Mouse (Mus musculus): ENCODE data around the gene Gstm1. TPM values are rescaled to one million over a fixed set of nuclear protein-coding genes. Genes with fewer than 3 reads are reported as not detected.
"Not testable (repeated sequence)": the region's sequence is repeated elsewhere in the genome, so short reads cannot be mapped to it uniquely, and the experiment has no call there.

Gene Gstm1
- polyA plus RNA-seq, 1 experiment from 2014 or later: 113 TPM

DNA sequence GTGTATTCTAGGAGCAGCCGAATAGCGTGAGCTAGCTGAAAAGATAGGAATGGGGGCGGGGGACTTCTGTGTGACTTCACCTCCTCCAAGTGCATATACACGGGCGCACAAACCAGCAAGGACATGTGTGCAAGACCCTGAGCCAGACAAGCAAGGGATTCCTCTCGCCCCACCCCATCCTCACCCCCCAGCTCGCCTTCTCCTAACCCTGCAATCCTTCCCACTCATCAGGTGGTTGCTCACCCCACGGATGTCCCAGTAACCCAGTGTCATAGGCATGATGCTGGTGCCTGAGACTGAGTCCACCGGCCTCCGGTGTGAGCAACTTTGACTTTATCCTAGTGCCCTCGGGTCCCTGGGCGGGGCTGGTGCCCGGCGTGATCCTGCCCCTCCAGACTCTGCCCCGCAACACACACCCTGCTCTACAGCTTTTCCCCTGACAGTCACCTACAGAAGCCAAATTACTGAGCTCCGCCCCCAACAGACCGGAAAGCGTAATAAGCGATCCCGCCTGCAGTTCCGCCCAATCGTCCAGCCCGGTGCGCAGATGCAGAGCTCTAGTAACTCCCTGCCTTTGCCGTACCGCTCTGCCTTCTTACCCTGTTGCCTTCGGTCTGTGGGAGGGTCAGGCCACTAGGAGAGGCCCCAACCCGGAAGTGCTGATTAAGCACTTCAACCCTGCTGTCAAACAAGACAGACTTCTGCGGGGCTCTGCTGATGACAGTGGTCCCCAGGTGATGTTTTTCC lies 26.8 kb upstream of the Gstm1 start, which contains the start of gene Gstm4:
Gstm4 (minus strand) TSS at position 501 of the 747 bp plus-strand sequence.
- WGBS: 5% methylated on average over 29 of the region's 29 CpGs
- peak within 1 kb of the TSS; percentile 77 for H3K27ac ChIP-seq (ENCODE audit: low read length)
- H3K4me3 ChIP-seq (ENCODE audit: low read length): peak within 1 kb of the TSS; percentile 66
- no peaks in the 10 kb centered on the region for H3K36me3 ChIP-seq (ENCODE audit: control insufficient read depth, insufficient read depth)
- no peaks in the 10 kb centered on the region for H3K9me3 ChIP-seq (replicated peaks; ENCODE audit: control insufficient read depth, low read length)
- ATAC-seq (replicated peaks; ENCODE audit: extremely low read depth, insufficient read depth, low FRiP score): peak; percentile 94
- H3K27me3 ChIP-seq (ENCODE audit: control insufficient read depth, insufficient read depth, low read length): no peaks in the 10 kb centered on the region
- peaks cover 9% of the 10 kb centered on the region for H3K4me1 ChIP-seq (ENCODE audit: control insufficient read depth, insufficient read depth, low read length)
- peak within 1 kb of the TSS; percentile 78 for H3K9ac ChIP-seq (ENCODE audit: low read length)
- peak within 1 kb of the TSS; percentile 83 for H3K4me2 ChIP-seq (ENCODE audit: low read depth, low read length)

GRCm38 (mm10) chr3:108033156-108033555 lies 15.4 kb upstream of the Gstm1 start:
- no peak overlapping the region for H3K4me2 ChIP-seq (ENCODE audit: low read depth, low read length)
- H3K36me3 ChIP-seq (ENCODE audit: control insufficient read depth, insufficient read depth): no peaks in the 10 kb centered on the region
- ATAC-seq (replicated peaks; ENCODE audit: extremely low read depth, insufficient read depth, low FRiP score): no peak
- H3K27me3 ChIP-seq (ENCODE audit: control insufficient read depth, insufficient read depth, low read length): no peaks in the 10 kb centered on the region
- 52% methylated on average over 5 of the region's 5 CpGs for WGBS
- no peaks in the 10 kb centered on the region for H3K4me1 ChIP-seq (ENCODE audit: control insufficient read depth, insufficient read depth, low read length)
- H3K4me3 ChIP-seq (ENCODE audit: low read length): no peak overlapping the region
- H3K9ac ChIP-seq (ENCODE audit: low read length): no peak overlapping the region
- H3K9me3 ChIP-seq (replicated peaks; ENCODE audit: control insufficient read depth, low read length): no peaks in the 10 kb centered on the region
- H3K27ac ChIP-seq (ENCODE audit: low read length): no peak overlapping the region

DNA sequence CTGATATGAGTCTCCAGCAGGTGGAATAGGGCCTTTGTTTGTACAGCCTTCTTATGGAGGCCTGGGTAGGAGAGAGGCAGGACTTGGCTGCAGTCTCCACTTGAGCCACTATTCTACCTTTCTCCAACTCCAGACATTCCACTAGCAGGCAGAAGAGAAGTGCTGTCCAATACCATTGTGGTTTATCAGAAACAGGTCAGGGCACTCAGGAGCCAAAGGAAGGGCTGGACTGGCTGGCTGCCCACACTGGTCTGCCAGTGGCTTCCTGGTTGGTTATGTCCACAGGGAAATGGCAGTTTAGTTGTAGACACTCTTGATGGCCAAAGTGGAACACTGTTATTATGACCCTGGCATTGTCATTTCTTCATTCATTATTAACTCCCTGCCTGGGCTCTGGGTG lies 14.3 kb upstream of the Gstm1 start:
- Histone ChIP-seq H3K4me1 (ENCODE audit: control insufficient read depth, insufficient read depth, low read length) (no peaks in the 10 kb centered on the region), H3K9ac (ENCODE audit: low read length) (no peak overlapping the region), H3K27me3 (ENCODE audit: control insufficient read depth, insufficient read depth, low read length) (no peaks in the 10 kb centered on the region), H3K27ac (ENCODE audit: low read length) (no peak overlapping the region), H3K9me3 (replicated peaks; ENCODE audit: control insufficient read depth, low read length) (no peaks in the 10 kb centered on the region), H3K4me3 (ENCODE audit: low read length) (no peak overlapping the region), H3K36me3 (ENCODE audit: control insufficient read depth, insufficient read depth) (no peaks in the 10 kb centered on the region), H3K4me2 (ENCODE audit: low read depth, low read length) (no peak overlapping the region)
- ATAC-seq (replicated peaks; ENCODE audit: extremely low read depth, insufficient read depth, low FRiP score): no peak

DNA sequence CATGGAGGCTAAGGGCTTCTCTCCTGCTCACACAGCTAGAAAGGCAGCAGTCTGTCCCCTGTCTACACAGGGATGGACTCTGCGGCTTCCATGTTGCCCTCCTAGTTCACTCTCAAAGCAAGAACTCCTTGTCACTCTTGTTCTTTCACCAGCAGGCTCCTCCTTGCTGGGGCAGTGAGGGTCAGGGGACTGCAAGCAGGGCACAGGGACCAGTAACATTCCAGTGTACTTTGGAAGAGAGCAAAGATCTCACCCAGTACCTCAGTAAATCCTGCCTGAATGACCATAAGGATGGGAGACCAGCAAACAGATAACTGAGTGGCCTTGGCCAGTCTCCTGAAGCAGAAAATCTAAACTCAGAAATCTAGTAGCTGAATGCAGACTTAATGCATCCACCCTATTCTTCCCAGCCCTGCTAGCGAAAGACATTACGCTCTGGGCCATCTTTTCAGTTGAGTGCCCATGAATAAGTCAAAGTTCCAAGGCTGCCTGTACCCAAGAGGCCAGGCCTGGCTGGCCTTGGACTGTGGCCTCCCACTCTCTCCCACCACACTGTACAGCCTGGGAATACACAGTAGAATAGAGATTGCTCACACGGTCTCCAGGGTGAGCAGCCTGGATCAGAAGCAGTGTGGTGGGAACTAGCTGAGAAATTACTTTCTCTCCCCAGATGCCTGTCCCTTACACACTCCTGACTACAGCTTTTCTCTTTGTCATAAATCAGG lies 11.0 kb upstream of the Gstm1 start:
- Histone ChIP-seq H3K9ac (ENCODE audit: low read length) (no peak overlapping the region), H3K27me3 (ENCODE audit: control insufficient read depth, insufficient read depth, low read length) (no peaks in the 10 kb centered on the region), H3K9me3 (replicated peaks; ENCODE audit: control insufficient read depth, low read length) (no peaks in the 10 kb centered on the region), H3K4me3 (ENCODE audit: low read length) (no peak overlapping the region), H3K4me1 (ENCODE audit: control insufficient read depth, insufficient read depth, low read length) (no peaks in the 10 kb centered on the region), H3K27ac (ENCODE audit: low read length) (no peak overlapping the region), H3K36me3 (ENCODE audit: control insufficient read depth, insufficient read depth) (no peaks in the 10 kb centered on the region), H3K4me2 (ENCODE audit: low read depth, low read length) (no peak overlapping the region)
- no peak for ATAC-seq (replicated peaks; ENCODE audit: extremely low read depth, insufficient read depth, low FRiP score)
- 81% methylated on average over 4 of the region's 4 CpGs for WGBS

DNA sequence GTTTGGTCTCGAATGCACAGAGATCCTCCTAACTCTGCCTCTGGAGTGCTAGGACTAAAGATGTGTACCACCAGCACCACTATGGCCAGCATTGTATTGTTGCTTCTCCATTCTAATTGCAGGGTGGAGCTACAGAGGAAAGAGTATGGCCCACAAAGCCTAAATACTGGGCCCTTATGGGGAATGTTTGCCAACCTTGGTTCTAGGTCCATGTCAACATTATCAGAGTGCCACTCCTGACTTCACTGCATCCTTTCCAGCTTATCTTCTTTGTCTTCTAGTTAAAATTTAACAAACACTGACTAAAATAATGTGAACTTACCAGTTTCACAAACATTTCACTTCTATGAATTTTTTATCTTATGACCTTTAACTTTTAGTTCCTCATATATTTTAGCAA lies 8.8 kb upstream of the Gstm1 start:
- WGBS: 78% methylated on average over 1 of the region's 1 CpGs
- H3K27ac ChIP-seq (ENCODE audit: low read length): no peak overlapping the region
- H3K27me3 ChIP-seq (ENCODE audit: control insufficient read depth, insufficient read depth, low read length): peaks cover 3% of the 10 kb centered on the region
- no peak overlapping the region for H3K4me3 ChIP-seq (ENCODE audit: low read length)
- H3K4me1 ChIP-seq (ENCODE audit: control insufficient read depth, insufficient read depth, low read length): no peaks in the 10 kb centered on the region
- H3K36me3 ChIP-seq (ENCODE audit: control insufficient read depth, insufficient read depth): no peaks in the 10 kb centered on the region
- no peak for ATAC-seq (replicated peaks; ENCODE audit: extremely low read depth, insufficient read depth, low FRiP score)
- no peak overlapping the region for H3K9ac ChIP-seq (ENCODE audit: low read length)
- H3K9me3 ChIP-seq (replicated peaks; ENCODE audit: control insufficient read depth, low read length): no peaks in the 10 kb centered on the region
- H3K4me2 ChIP-seq (ENCODE audit: low read depth, low read length): no peak overlapping the region

DNA sequence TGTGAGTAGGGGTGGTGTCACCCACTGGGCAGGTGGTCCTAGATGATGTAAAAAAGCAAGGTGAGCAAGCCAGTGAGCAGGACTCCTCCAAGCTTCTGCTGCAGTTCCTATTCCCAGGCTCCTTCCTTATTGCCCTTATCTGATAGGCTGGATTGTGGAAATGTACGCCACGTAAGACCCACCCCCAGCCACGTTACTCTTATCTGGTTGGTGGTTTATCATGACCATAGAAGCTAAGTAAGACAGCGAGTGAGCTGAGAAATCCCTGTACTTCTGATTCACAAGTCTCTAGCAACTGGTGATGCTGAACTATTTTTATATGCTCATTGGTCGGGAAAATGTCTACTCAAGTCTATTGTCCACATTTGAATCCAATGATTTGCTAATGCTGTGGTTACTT lies 8.3 kb upstream of the Gstm1 start:
- Histone ChIP-seq H3K9me3 (replicated peaks; ENCODE audit: control insufficient read depth, low read length) (no peaks in the 10 kb centered on the region), H3K4me2 (ENCODE audit: low read depth, low read length) (no peak overlapping the region), H3K4me1 (ENCODE audit: control insufficient read depth, insufficient read depth, low read length) (no peaks in the 10 kb centered on the region), H3K9ac (ENCODE audit: low read length) (no peak overlapping the region), H3K4me3 (ENCODE audit: low read length) (no peak overlapping the region), H3K27me3 (ENCODE audit: control insufficient read depth, insufficient read depth, low read length) (peaks cover 3% of the 10 kb centered on the region), H3K27ac (ENCODE audit: low read length) (no peak overlapping the region), H3K36me3 (ENCODE audit: control insufficient read depth, insufficient read depth) (no peaks in the 10 kb centered on the region)
- no peak for ATAC-seq (replicated peaks; ENCODE audit: extremely low read depth, insufficient read depth, low FRiP score)
- 46% methylated on average over 5 of the region's 5 CpGs for WGBS

- no peak for ATAC-seq (replicated peaks; ENCODE audit: extremely low read depth, insufficient read depth, low FRiP score)
- H3K4me2 ChIP-seq (ENCODE audit: low read depth, low read length): no peak overlapping the region
- WGBS: 65% methylated on average over 4 of the region's 4 CpGs
- H3K36me3 ChIP-seq (ENCODE audit: control insufficient read depth, insufficient read depth): no peaks in the 10 kb centered on the region
- peaks cover 3% of the 10 kb centered on the region for H3K27me3 ChIP-seq (ENCODE audit: control insufficient read depth, insufficient read depth, low read length)
- H3K27ac ChIP-seq (ENCODE audit: low read length): no peak overlapping the region
- H3K9ac ChIP-seq (ENCODE audit: low read length): no peak overlapping the region
- H3K9me3 ChIP-seq (replicated peaks; ENCODE audit: control insufficient read depth, low read length): no peaks in the 10 kb centered on the region
- no peak overlapping the region for H3K4me3 ChIP-seq (ENCODE audit: low read length)
- peaks cover 6% of the 10 kb centered on the region for H3K4me1 ChIP-seq (ENCODE audit: control insufficient read depth, insufficient read depth, low read length)
Observed at GRCm38 (mm10) chr3:108025318-108025717, 7.5 kb upstream of the Gstm1 start.

DNA sequence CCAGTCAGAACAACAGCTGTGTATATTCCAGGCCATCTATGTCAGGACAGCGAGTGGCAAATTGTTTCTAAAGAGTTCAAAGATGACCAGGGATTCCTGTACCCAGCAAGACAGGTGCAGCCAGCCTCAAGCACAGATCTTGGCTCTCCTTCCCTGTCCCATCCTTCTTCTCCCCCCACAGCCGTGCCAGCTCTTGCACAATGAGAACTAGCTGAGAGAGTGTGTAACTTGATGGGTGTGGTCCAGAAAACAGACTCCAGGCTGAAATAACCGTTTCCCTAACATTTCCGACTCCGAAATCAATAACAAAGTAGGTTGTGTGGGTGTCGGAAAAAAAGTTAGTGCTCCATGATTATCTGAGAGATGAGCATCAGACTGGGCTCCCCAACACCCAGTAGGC lies 4.9 kb upstream of the Gstm1 start:
- 69% methylated on average over 6 of the region's 6 CpGs for WGBS
- H3K4me1 ChIP-seq (ENCODE audit: control insufficient read depth, insufficient read depth, low read length): peaks cover 14% of the 10 kb centered on the region
- no peak for ATAC-seq (replicated peaks; ENCODE audit: extremely low read depth, insufficient read depth, low FRiP score)

DNA sequence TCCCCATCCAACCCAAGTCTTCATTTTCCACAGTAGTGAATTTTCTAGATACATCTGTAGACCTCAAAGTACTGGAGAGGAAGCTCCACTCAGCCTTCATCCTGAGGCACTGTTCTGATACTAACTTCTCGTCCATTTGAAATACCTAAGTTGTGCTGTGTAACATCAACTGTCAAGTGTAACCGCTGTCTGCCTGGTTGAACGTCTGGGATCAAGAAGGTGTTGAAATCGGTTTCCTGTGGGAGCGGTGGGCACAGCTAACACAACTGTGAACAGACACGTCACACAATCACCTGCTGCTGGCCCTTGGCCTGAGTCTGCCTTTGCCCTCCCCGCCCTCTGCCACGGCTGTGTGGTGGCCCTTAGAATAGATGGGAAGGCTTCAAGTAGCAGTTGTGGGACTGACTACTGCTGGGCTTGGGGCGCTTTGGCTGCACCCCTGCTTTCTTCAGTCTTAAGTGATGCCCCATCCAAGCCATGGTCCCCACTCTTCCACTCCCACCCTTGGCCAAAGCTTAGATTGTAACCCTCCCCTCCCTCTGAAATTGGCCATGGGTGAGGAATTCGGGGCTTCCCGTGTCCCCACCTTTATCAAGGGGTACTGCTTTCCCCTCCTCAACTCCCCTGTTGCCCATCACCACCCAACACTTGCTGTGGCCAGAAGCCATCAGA lies 2.7 kb upstream of the Gstm1 start:
- H3K9ac ChIP-seq (ENCODE audit: low read length); H3K36me3 ChIP-seq (ENCODE audit: control insufficient read depth, insufficient read depth); H3K4me3 ChIP-seq (ENCODE audit: low read length); H3K27ac ChIP-seq (ENCODE audit: low read length); ATAC-seq (replicated peaks; ENCODE audit: extremely low read depth, insufficient read depth, low FRiP score); H3K4me2 ChIP-seq (ENCODE audit: low read depth, low read length); H3K27me3 ChIP-seq (ENCODE audit: control insufficient read depth, insufficient read depth, low read length); H3K9me3 ChIP-seq (replicated peaks; ENCODE audit: control insufficient read depth, low read length): not testable (repeated sequence)
- peaks cover 20% of the 10 kb centered on the region for H3K4me1 ChIP-seq (ENCODE audit: control insufficient read depth, insufficient read depth, low read length)
- 42% methylated on average over 11 of the region's 11 CpGs for WGBS

More for the DNA sequence above, 4.9 kb upstream of the Gstm1 start:
- H3K27ac ChIP-seq (ENCODE audit: low read length): no peak overlapping the region
- H3K4me2 ChIP-seq (ENCODE audit: low read depth, low read length): no peak overlapping the region
- no peak overlapping the region for H3K9ac ChIP-seq (ENCODE audit: low read length)
- no peak overlapping the region for H3K4me3 ChIP-seq (ENCODE audit: low read length)
- peaks cover 3% of the 10 kb centered on the region for H3K27me3 ChIP-seq (ENCODE audit: control insufficient read depth, insufficient read depth, low read length)
- no peaks in the 10 kb centered on the region for H3K9me3 ChIP-seq (replicated peaks; ENCODE audit: control insufficient read depth, low read length)
- no peaks in the 10 kb centered on the region for H3K36me3 ChIP-seq (ENCODE audit: control insufficient read depth, insufficient read depth)
